In the genomic region with DNA sequence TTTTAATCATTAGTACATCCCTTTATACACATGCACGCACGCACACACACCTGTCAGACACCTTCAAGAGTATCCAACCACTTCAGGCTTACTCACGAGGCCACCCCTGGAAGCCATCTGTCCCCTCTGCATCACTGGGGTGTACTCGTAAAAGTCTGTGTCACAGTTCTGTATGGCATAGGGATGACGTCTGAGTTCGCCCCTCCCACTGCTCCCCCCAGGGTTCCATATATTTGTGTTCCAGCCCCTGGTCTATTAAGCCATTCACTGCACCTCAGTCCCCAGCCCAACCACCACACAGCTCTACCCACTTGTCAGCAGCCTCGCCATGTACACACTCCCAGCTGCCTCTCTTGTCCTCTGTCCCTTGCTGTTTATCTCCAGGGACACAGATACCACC, we compare ENCODE assay signal across 19 mouse cellular contexts. TPM values are rescaled to one million over a fixed set of nuclear protein-coding genes. Genes with fewer than 3 reads are reported as not detected.
DNase-seq lines count a peak whose midpoint lies in the region; ATAC-seq and TF ChIP-seq lines count a peak whose summit lies in the region.
"Had no signal": no experiment of that assay in that cellular context is flagged by ENCODE, and none has a peak within 500 bp of the region (broad histone marks: within the 10 kb centered on the region; RNA-seq: fewer than 3 reads in every experiment).

No protein-coding gene starts in this region.

- no peaks in the 10 kb centered on the region for H3K36me3 ChIP-seq in hindbrain, postnatal 0 days (ENCODE audit: insufficient read depth, low read length)
- H3K36me3 ChIP-seq in hindbrain, embryonic 12.5 days: no peaks in the 10 kb centered on the region
- no peaks in the 10 kb centered on the region for H3K36me3 ChIP-seq in midbrain, embryonic 14.5 days (ENCODE audit: control insufficient read depth, insufficient read depth, low read length)
- H3K36me3 ChIP-seq in midbrain, embryonic 11.5 days (ENCODE audit: control insufficient read depth, insufficient read depth, low read length): no peaks in the 10 kb centered on the region
- H3K36me3 ChIP-seq: embryonic facial prominence, embryonic 15.5 days; forebrain, embryonic 10.5 days; forebrain, embryonic 15.5 days; heart, embryonic 12.5 days; hindbrain, embryonic 10.5 days had no signal

- no peaks in the 10 kb centered on the region for H3K9me3 ChIP-seq in hindbrain, postnatal 0 days (ENCODE audit: low read length)
- no peaks in the 10 kb centered on the region for H3K9me3 ChIP-seq in hindbrain, embryonic 12.5 days (replicated peaks)
- no peaks in the 10 kb centered on the region for H3K9me3 ChIP-seq in midbrain, embryonic 14.5 days (ENCODE audit: control insufficient read depth, low read length)
- H3K9me3 ChIP-seq in midbrain, embryonic 11.5 days (ENCODE audit: control insufficient read depth, low read length): no peaks in the 10 kb centered on the region
- H3K9me3 ChIP-seq: embryonic facial prominence, embryonic 15.5 days; forebrain, embryonic 10.5 days; forebrain, embryonic 15.5 days; heart, embryonic 12.5 days; hindbrain, embryonic 10.5 days had no signal

- peak overlapping the region; percentile 18; the same call in 1 of the 2 replicates for H3K4me2 ChIP-seq in hindbrain, postnatal 0 days (ENCODE audit: low read depth, low read length)
- no peak overlapping the region for H3K4me2 ChIP-seq in hindbrain, embryonic 12.5 days (replicated peaks)
- peak overlapping the region; percentile 81 for H3K4me2 ChIP-seq in midbrain, embryonic 14.5 days (ENCODE audit: low read length)
- H3K4me2 ChIP-seq in midbrain, embryonic 11.5 days: no peak overlapping the region
- H3K4me2 ChIP-seq: embryonic facial prominence, embryonic 15.5 days; heart, embryonic 12.5 days had no signal

- no peak overlapping the region for H3K27ac ChIP-seq in hindbrain, postnatal 0 days
- no peak overlapping the region for H3K27ac ChIP-seq in hindbrain, embryonic 12.5 days
- no peak overlapping the region for H3K27ac ChIP-seq in midbrain, embryonic 14.5 days (replicated peaks; ENCODE audit: low read depth, low read length)
- no peak overlapping the region for H3K27ac ChIP-seq in midbrain, embryonic 11.5 days (ENCODE audit: low read depth, low read length)
- H3K27ac ChIP-seq: embryonic facial prominence, embryonic 15.5 days; forebrain, embryonic 10.5 days; forebrain, embryonic 15.5 days; heart, adult 2 months; hindbrain, embryonic 10.5 days had no signal

- ATAC-seq in hindbrain, postnatal 0 days: no peak
- no peak for ATAC-seq in hindbrain, embryonic 12.5 days (ENCODE audit: low FRiP score)
- no peak for ATAC-seq in midbrain, embryonic 14.5 days (ENCODE audit: low FRiP score, low TSS enrichment)
- ATAC-seq in midbrain, embryonic 11.5 days (ENCODE audit: low FRiP score): no peak
- no peak for ATAC-seq in inflammation-experienced regulatory T-cells, adult 6 months
- ATAC-seq: forebrain, embryonic 15.5 days had no signal

- H3K27me3 ChIP-seq in hindbrain, postnatal 0 days (ENCODE audit: insufficient read depth, low read length): no peaks in the 10 kb centered on the region
- H3K27me3 ChIP-seq in hindbrain, embryonic 12.5 days: peaks cover 57% of the 10 kb centered on the region
- H3K27me3 ChIP-seq in midbrain, embryonic 14.5 days (ENCODE audit: control insufficient read depth, insufficient read depth, low read length): 0 out of 2 replicates have a peak, but pooled peaks cover 3% of the 10 kb centered on the region
- peaks cover 30% of the 10 kb centered on the region for H3K27me3 ChIP-seq in midbrain, embryonic 11.5 days (ENCODE audit: control insufficient read depth, insufficient read depth, low read length)
- H3K27me3 ChIP-seq: forebrain, embryonic 15.5 days had no signal

- no peak overlapping the region for H3K4me3 ChIP-seq in hindbrain, postnatal 0 days (ENCODE audit: low read length)
- no peak overlapping the region for H3K4me3 ChIP-seq in hindbrain, embryonic 12.5 days
- H3K4me3 ChIP-seq in midbrain, embryonic 14.5 days (replicated peaks; ENCODE audit: low read depth, low read length): 0 out of 2 replicates have a peak overlapping the region, but pooled peaks have one; percentile 1
- H3K4me3 ChIP-seq in midbrain, embryonic 11.5 days (ENCODE audit: low read depth, low read length): no peak overlapping the region
- H3K4me3 ChIP-seq: embryonic facial prominence, embryonic 15.5 days; erythroblast, embryonic 14.5 days; forebrain, embryonic 10.5 days; heart, adult 2 months; heart, embryonic 12.5 days; hindbrain, embryonic 10.5 days had no signal

- peak; percentile 56 for DNase-seq in cerebellum, adult 9-11 months
- no peak for DNase-seq in cerebellum, adult 11 months
- DNase-seq in hindbrain, postnatal 0 days (ENCODE audit: low spot score): no peak
- DNase-seq in midbrain, embryonic 14.5 days: no peak
- no peak for DNase-seq in midbrain, embryonic 11.5 days (ENCODE audit: low spot score, missing footprints)
- DNase-seq: adrenal gland, postnatal 10 days; cerebellum, postnatal 14 days; embryo, embryonic 11 days; gastrocnemius, postnatal 10 days; heart, adult 2 months had no signal

- no peak for TF ChIP-seq CTCF in hindbrain, postnatal 0 days (IDR thresholded peaks at IDR 0.05; ENCODE audit: low read depth)

- 59% methylated on average over 7 of the region's 7 CpGs for WGBS in hindbrain, postnatal 0 days
- 73% methylated on average over 7 of the region's 7 CpGs for WGBS in hindbrain, embryonic 12.5 days
- WGBS in midbrain, embryonic 14.5 days: 63% methylated on average over 7 of the region's 7 CpGs
- WGBS in midbrain, embryonic 11.5 days: 82% methylated on average over 7 of the region's 7 CpGs

- H3K9ac ChIP-seq in hindbrain, postnatal 0 days (replicated peaks; ENCODE audit: low read length): no peak overlapping the region
- H3K9ac ChIP-seq in hindbrain, embryonic 12.5 days: no peak overlapping the region
- H3K9ac ChIP-seq in midbrain, embryonic 14.5 days (replicated peaks; ENCODE audit: low read length): no peak overlapping the region
- no peak overlapping the region for H3K9ac ChIP-seq in midbrain, embryonic 11.5 days (ENCODE audit: low read length)
- H3K9ac ChIP-seq: embryonic facial prominence, embryonic 15.5 days; forebrain, embryonic 15.5 days; heart, embryonic 12.5 days had no signal

- peaks cover 57% of the 10 kb centered on the region for H3K4me1 ChIP-seq in hindbrain, postnatal 0 days (ENCODE audit: insufficient read depth, low read length)
- peaks cover 79% of the 10 kb centered on the region for H3K4me1 ChIP-seq in hindbrain, embryonic 12.5 days
- H3K4me1 ChIP-seq in midbrain, embryonic 14.5 days (ENCODE audit: control insufficient read depth, insufficient read depth, low read length): peaks cover 81% of the 10 kb centered on the region
- H3K4me1 ChIP-seq in midbrain, embryonic 11.5 days (ENCODE audit: control insufficient read depth, insufficient read depth, low read length): peaks cover 28% of the 10 kb centered on the region

RNA-seq across cellular contexts. Expression of a gene that starts 3.5 kb away (rescaled TPM):
- 355 and 426 TPM in 2 replicates for total RNA-seq in hindbrain, postnatal 0 days (2014; rRNA removed)
- 54.4 and 60.4 TPM in 2 replicates for polyA plus RNA-seq in hindbrain, postnatal 0 days (2015; fragmentation: Nextera tagmentation; extraction: Ambion mirVana)
- 21.3 and 23.0 TPM in 2 replicates for polyA plus RNA-seq in hindbrain, embryonic 12.5 days (2016; fragmentation: Nextera tagmentation; extraction: Ambion mirVana)
- polyA plus RNA-seq in midbrain, embryonic 14.5 days (2014; fragmentation: Nextera tagmentation; extraction: Ambion mirVana): 54.1 and 105 TPM in 2 replicates
- 9.2 and 9.5 TPM in 2 replicates for polyA plus RNA-seq in midbrain, embryonic 11.5 days (2014; fragmentation: Nextera tagmentation; extraction: Ambion mirVana)
- polyA plus RNA-seq in inflammation-experienced regulatory T-cells, adult 6 months (2017; shearing (Covaris generic)): under 1 TPM in 1 of 3 experiments, not detected in 2; 0.26 TPM
- total RNA-seq: common myeloid progenitor, adult 5-6 weeks had no signal

RNA-seq across cellular contexts. Expression of a gene that starts 22.9 kb away (rescaled TPM):
- total RNA-seq in hindbrain, postnatal 0 days (2014; rRNA removed): 250 and 283 TPM in 2 replicates
- 230 and 252 TPM in 2 replicates for polyA plus RNA-seq in hindbrain, postnatal 0 days (2015; fragmentation: Nextera tagmentation; extraction: Ambion mirVana)
- 20.0 and 23.0 TPM in 2 replicates for polyA plus RNA-seq in hindbrain, embryonic 12.5 days (2016; fragmentation: Nextera tagmentation; extraction: Ambion mirVana)
- polyA plus RNA-seq in midbrain, embryonic 14.5 days (2014; fragmentation: Nextera tagmentation; extraction: Ambion mirVana): 32.9 and 58.5 TPM in 2 replicates
- 14.1 and 16.8 TPM in 2 replicates for polyA plus RNA-seq in midbrain, embryonic 11.5 days (2014; fragmentation: Nextera tagmentation; extraction: Ambion mirVana)
- 100 to 1,000 TPM in 1 of 3 experiments, 10 to 100 TPM in 2; 59.9 to 201 (median 68.4) TPM for polyA plus RNA-seq in inflammation-experienced regulatory T-cells, adult 6 months (2017; shearing (Covaris generic))

RNA-seq across cellular contexts. Expression of a gene that starts 37.8 kb away (rescaled TPM):
- 11.9 and 18.3 TPM in 2 replicates for total RNA-seq in hindbrain, postnatal 0 days (2014; rRNA removed)
- polyA plus RNA-seq in hindbrain, postnatal 0 days (2015; fragmentation: Nextera tagmentation; extraction: Ambion mirVana): 10.4 and 12.6 TPM in 2 replicates
- polyA plus RNA-seq in hindbrain, embryonic 12.5 days (2016; fragmentation: Nextera tagmentation; extraction: Ambion mirVana): 1.8 and 3.9 TPM in 2 replicates
- 2.0 and 2.9 TPM in 2 replicates for polyA plus RNA-seq in midbrain, embryonic 14.5 days (2014; fragmentation: Nextera tagmentation; extraction: Ambion mirVana)
- 0.81 and 1.8 TPM in 2 replicates for polyA plus RNA-seq in midbrain, embryonic 11.5 days (2014; fragmentation: Nextera tagmentation; extraction: Ambion mirVana)
- polyA plus RNA-seq in inflammation-experienced regulatory T-cells, adult 6 months (2017; shearing (Covaris generic)): 1 to 10 TPM; 3.4 to 6.5 (median 5.7) TPM

RNA-seq across cellular contexts. Expression of a gene that starts 58.5 kb away (rescaled TPM):
- 89.0 and 89.4 TPM in 2 replicates for total RNA-seq in hindbrain, postnatal 0 days (2014; rRNA removed)
- 80.2 and 84.9 TPM in 2 replicates for polyA plus RNA-seq in hindbrain, postnatal 0 days (2015; fragmentation: Nextera tagmentation; extraction: Ambion mirVana)
- 168 and 176 TPM in 2 replicates for polyA plus RNA-seq in hindbrain, embryonic 12.5 days (2016; fragmentation: Nextera tagmentation; extraction: Ambion mirVana)
- polyA plus RNA-seq in midbrain, embryonic 14.5 days (2014; fragmentation: Nextera tagmentation; extraction: Ambion mirVana): 99.6 and 125 TPM in 2 replicates
- polyA plus RNA-seq in midbrain, embryonic 11.5 days (2014; fragmentation: Nextera tagmentation; extraction: Ambion mirVana): 186 and 215 TPM in 2 replicates
- 10 to 100 TPM; 53.3 to 63.5 (median 59.1) TPM for polyA plus RNA-seq in inflammation-experienced regulatory T-cells, adult 6 months (2017; shearing (Covaris generic))

Comparison
In these comparisons a context has a peak if more than half of its experiments do, and no peak if none do; other contexts are left out.
1. H3K4me2 ChIP-seq: peak in hindbrain, postnatal 0 days (single experiment) and midbrain, embryonic 14.5 days (single experiment); none in hindbrain, embryonic 12.5 days (single experiment) and midbrain, embryonic 11.5 days (single experiment).